Mouse (Mus musculus) fat pad, adult 2 months (tissue): ENCODE data around the gene B4galt3.
A peak's percentile ranks its signal among the peaks of the same experiment; 100 is the strongest.
"Not testable (repeated sequence)": the region's sequence is repeated elsewhere in the genome, so short reads cannot be mapped to it uniquely, and the experiment has no call there.

ENCODE experiments used
- DNase-seq: peaks from one replicate; pipeline ENCODE4 v3.0.0-alpha.2; 2011; ENCODE audit warnings: low read depth, low spot score; ENCODE audit errors: extremely low read depth

The B4galt3 gene

DNA sequence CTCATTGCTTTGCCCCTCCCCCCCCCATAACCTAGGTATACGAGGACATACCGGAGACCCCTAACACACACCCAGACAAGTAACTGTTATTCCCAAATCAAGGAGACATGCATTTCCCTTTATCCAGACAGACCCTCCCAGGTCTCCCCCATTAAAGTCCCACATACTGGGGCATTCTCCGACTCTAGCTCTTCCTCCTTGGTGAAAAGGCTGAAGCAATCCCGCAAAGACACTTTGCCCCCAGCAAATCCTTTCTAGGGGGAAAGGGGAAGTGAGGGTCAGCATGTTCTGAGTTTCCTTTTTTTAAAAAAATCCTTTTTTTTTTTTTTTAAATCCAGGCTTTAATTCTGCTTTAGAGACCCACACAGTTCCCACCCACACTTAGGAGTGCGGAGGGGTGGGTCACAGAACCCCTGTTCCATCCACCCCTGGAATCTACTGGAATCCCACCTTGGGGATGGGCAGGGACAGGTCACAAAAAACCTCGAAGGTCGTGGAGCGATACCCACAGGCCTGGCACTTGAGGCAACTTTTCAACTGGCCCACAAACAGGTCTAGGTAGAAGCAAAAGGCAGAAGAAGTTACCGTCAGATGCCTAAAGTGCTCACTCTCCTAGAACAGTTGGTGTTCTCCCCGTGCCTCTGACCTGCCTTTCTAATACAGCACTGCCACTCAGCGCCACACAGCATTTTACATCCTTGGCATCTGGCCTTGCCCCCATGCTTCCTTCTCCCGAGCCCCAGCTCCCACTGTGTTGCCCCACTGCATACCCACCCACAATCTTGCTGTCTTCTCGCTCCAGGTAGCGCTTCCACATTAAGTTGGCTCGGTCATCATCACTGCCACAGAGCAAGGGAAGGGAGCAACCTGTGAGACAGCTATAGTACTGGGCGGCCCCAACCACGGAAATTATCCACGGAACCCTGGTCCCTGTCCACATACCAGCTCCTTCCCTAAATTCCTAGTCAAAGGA is 13.3 kb downstream of the B4galt3 start:
- DNase-seq: no peak

DNA sequence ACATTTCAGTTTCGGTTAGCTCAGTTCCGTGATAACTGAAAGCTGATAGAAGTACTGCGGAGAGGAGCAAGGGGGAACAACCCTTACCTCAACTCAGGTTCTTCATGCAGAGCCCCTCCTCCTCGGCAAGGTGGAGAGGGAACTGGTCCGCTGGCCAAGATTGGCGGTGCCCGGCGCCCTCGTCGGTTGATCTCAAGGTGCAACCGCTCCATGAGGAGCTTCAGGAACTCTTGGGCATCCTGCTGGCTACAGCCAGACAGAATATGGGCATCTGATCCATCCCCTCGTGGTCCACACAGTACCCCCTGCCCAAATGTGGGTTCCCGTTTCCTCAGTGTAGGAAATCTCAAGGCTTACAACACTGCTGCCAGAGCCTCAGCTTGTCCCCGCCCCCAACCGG is 14.4 kb downstream of the B4galt3 start:
- no peak for DNase-seq

DNA sequence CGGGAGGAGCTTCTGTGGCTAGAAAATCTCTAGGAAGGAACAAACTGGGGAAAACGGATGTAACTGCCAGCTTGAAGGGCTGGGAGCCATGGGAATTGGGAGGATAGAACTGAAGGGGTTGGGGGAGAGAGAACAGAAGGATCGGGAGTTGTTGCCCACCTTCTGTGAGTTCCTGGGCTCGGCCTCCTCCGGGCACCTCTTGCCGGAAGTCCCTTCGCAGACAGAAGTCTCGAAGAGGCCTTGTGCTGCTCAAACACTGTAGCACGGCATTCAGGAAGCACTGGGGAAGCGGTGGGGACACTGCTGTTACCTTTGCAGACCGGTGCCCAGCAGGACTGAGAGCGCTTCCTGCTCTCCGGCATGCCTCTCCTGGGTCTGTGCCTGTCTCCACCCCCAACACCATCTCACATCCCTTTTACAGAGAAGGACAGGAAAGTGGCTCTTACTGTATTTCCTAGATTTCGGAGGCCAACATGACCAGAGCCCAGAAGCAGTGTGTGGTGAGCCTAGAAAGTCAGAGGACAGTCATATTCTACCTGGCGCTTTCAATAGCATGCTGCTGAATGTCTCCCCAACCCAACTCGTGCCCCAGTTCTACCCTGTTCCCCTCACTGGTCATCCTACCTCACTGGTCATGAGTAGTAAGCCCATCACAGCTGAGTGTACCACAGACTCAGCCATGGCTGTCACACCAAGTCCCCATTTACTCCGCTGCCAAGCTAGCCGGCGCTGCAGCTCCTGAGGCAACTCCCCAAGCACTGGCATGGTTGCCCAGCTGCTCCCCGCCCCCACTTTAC is 15.2 kb downstream of the B4galt3 start:
- DNase-seq: no peak

DNA sequence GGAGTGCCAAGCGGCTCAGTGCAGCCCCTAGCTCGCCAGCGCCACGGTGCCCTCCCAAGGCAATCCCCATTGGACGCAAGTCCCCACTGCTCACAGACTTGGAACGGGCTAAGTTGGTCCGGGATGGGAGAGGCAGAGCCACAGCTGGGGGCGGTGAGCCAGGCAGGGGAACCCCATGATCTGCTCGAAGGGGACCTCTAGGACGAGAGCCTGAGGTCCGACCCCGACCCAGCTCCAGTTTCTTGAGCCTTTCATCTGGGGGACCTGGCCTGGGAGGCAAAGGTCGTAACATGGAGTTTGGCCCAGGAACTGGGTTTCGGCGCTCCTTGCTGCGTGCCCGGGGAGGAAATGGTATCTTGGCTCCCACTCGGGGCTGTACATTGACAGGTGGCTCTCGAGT is 16.4 kb downstream of the B4galt3 start:
- no peak for DNase-seq

DNA sequence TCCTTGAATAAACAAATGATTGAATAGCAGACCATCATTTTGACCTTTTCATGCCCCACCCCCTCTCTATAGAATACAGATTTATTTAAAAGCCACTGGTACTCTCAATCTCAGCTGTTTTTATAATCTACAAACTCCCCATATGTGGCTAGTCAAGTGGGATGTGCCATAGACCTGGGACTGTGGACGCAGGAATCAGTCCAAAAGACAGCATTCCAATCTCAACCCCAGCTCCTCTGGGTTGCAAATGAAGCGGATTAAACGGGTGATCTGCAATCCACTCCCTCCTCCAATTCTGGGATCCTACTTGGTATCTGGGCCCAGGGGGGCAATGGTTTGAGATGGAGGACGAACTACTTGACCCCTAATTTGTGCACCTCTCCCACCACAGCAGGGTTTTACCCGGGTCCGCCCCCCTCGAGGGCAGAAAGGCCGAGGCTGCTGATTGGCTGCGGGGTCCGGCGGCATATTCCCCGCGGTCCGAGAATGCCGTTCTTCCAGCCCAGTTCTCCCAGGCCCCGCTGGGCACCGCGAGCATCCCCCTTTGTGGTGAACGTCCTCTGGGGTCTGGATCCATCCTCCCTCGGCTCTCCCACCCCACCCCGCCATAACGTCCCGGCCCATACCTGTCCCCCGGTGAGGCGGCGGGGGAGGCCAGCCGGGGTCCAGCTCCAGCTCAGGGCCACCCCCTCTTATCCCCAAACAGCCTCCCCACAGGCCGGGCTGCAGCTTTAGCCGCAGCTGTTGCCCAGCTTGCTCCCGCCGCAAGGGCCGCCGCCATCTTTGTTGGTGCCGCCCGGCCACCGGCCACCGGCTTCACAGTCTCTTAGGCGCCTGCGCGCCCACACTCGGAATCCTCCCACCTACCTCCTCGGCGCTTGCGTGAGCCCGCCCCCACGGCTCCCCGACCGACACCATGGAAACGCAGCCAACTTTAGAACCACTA is 17.3 kb downstream of the B4galt3 start, which contains the start of gene Usp21:
Gene Usp21 (minus strand): TSS at position 856 of the 946 bp plus-strand sequence.
- DNase-seq: no peak

DNA sequence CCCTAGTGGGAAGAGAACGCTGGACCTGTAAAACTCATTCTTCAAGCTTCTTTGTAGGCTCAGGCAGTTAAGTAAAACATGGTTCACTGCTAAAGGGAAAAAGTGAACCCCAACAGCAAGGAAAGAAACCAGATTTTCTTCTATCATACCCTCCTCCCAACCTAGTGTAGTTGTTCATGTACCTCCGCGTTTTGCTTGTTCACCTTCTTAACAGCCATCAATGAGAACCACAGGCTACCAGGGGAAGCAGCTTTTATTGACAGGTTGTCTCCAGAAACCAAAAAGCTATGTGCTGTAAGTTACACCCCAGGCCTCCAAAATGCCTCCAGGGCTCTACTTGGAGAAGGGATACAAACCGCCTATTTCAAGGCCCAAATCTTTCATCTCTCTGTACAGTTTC is 18.2 kb downstream of the B4galt3 start:
- DNase-seq: no peak

DNA sequence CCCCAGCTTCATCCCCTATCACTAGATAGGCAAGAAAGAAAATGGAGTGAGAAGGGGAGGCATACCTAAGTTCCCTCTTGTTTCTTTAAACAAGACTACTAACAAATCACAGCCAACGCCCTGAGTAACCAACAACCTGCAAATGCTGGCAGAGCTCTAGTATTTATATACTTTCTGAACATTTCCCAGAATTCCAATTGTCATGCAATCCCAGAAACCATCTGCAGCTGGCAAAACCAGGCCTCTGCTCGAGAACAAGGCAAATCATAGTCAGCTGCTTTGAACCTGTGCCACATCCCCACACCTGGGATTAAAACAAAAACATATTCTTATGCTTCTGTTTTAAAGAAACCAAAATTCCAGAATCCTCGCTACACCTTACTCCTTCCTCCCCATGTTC is 23.2 kb downstream of the B4galt3 start:
- no peak for DNase-seq

DNA sequence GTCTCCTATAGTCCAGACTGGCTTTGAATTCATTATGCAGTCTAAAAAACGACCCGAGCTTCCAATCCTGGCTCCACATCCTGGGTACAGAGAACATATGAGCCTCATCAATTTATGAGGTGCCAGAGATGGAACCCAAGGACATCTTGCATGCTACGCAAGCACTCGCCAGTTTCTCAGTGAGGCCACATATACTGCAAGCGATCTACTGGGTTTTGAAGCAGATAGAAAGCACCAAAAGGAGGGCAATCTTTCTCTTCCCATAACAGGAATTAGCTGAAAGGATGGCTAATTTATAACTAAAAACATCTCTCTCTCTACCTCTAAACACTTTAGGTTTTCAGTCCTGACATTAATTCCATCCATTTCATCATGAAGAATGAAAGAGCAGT is 23.8 kb downstream of the B4galt3 start:
- DNase-seq: no peak

DNA sequence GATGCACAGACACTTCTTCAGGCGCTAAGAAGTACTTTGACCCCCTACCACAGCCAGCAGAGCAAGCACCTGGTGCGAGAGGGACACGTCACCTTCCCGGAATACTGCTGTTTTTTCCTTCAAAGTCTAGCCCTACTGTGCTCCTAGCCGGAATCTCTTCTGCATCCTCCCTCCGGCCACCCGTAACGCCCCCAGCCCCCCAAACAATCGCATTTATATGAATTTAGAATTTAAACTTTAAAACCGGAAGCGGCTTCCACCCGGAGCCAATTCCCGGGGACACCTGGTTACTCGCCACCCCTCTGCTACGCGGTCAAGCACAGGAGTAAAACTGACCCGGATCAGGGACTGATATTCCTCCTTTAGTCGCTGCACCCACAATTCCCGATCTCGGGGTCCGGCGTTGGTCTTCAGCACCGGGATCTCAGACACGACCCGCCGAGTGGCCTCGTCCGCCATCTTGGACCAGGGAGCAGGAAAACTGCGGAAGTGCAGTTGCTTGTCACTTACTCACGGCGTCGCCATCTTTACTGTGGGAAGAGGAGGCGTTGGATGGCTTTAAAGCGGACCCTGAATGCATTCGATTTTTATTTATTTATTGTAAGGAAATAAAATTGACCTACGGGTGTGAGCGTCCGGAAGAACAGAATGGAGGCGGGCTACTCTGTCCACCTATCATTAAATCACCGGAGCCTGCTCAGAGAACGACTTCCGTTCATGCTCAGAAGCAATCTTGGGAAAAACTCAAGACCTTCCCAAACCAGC is 24.4 kb downstream of the B4galt3 start, which contains the start of gene Ufc1:
Gene Ufc1 (minus strand): TSS at position 727 of the 765 bp plus-strand sequence.
- DNase-seq: no peak

DNA sequence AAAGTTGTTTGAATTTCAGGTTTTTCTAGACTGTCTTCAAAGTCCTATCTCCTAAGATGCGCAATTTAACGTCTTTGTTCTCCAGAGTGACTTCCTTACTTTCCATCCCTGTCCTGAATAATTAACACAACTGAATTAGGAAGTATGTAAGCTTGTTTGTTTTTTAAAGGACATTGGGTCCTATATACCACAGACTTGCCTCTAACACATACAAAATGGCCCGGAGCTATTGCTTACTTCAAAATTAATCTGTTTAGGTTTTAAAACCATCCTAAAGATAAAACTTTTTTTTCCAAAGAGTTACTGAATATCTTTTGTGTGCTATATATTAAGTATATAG is 24.9 kb downstream of the B4galt3 start:
- no peak for DNase-seq

DNA sequence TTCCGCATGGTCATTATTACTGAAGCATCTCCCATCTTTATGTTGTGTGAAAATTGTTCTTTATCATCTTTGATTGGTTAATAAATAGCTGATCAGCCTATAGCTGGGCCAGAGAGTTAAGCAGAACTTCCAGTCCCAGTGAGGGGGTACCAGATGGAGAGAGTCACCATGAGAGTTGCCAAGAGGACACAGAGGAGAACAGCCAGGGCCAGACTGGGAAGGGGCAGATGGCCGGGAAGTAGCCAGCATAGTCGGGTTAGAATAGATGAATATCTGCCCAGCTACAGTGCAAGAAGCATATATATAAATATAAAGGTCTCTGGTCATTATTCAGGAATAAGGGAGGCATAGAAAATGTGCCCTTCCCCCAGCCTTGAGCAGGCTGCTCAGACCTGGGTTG is 28.1 kb downstream of the B4galt3 start:
- no peak for DNase-seq

DNA sequence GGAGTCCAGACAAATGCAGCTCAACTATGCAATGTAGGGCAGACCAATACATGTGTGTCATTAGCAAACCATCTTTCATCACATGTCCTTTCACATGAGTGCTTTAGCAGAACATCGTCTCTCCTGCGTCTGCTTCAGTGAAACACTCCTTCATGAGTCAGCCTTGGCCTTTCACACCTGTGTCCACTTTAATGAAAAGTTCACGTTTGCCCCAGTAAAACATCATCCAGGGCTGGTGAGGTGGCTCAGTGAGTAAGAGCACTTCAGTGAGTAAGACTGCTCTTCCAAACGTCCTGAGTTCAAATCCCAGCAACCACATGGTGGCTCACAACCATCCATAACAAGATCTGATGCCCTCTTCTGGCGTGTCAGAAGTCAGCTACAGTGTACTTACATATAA is 36.0 kb downstream of the B4galt3 start:
- DNase-seq: not testable (repeated sequence)

DNA sequence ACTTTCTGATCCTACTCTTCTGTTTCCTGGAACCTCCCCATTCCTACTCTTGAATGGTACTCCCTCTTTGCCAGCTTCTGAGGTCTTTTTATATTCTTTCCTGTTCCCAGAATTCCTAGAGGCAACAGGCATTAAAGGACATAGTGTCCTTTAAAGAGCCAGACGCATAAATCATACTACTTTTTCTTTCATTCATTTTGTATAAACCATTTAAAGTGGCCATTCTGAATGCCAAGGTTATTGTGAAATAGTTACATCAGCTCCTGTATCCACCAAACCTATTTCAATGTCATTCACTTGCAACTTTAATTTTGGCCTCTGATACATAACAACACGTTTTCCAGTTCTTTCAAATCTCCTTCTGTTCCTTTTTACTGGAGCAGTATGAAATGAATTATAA is 39.2 kb downstream of the B4galt3 start:
- DNase-seq: peak; percentile 45

DNA sequence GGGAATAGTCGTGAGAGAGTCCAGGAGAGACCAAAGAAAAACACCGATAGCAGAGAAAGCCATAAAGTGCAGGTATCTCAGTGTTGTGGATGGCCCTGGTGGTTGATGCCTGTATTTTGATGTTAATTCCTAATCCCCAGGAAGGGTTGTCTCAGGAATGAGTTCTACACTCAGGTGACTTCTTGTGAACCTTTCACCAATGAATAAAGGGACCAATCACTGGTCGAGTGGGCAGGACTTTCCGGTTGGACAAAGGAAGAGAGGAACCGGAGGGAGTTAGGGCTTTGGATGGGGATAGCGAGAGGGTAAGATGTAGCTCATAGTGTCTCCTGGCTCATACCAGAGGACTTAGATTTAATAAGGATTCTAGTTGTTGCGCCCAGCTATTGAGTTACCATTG is 49.6 kb downstream of the B4galt3 start:
- DNase-seq: no peak

DNA sequence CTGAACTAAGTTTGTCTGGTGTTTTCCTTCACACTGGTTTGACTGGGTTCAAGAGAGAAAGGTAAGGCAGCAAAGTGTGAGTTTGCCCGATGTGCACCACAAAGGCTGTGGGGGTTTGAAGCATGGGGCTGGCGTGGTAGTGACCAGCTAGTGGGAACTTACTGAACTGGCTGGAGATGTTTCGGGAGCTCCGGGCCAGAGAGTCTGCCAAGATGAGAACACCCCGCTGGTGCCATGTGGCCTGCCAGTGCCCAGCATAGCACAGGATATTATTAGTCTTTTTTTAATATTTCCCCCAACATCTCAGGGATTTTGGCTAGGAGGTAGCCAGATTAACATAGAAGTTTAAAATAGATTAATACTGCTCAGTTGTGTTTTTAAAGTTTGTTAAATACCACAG is 50.0 kb downstream of the B4galt3 start:
- no peak for DNase-seq

DNA sequence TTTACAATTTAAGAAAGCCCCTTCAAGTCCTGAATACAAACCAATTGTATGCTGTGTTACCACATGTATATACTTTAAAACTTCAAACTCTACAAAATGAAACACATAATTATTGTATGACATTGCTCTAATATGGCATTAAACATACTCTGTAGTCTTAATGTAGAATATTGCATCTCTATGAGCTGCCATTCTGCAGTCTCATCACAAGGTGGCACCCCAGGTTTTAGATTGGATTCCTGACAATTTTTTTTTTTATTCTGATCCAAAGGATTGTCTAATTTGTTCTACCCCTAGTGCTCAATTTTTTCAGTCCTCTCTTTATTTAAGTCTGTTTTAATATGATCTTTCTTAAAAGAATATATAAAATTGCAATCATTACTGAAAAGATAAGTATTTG is 51.3 kb downstream of the B4galt3 start:
- DNase-seq: no peak

DNA sequence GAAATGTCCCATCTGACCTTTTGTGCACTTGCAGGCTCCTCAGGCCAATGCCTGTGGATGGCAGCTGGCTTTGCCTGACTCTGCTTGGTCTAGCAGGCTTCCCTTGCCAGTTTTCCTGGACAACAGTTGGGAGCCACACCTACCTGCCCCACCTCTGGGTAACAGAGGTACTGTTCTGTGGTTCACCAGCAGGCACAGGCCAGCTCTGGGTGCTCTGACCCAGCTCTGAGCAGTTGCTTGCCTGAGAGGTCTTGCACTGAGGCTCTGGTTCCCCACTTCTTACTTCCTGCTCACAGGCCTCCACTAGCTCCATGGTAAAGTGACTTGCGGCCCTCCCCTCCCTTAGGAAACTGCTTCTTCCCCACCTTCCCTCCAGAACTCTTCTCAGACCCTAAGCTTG is 51.9 kb downstream of the B4galt3 start:
- DNase-seq: no peak

DNA sequence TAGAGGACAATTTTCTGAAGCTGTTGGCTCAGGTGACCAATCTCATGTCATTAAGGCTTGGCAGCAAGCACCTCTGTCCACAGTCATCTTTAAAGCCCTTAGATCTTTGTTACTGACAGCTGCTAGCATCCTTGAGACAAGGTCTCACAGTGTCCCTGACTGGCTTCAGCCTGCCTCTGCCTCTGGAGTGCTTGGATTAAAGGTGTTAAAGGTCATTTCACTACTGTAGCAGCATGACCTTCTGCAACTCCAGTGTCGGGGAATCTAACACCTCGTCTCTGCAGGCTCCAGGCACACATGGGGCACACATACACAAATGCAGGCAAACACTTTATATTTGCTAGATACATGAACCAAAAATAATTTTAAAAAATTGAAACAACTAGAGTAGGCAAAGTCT is 55.4 kb downstream of the B4galt3 start:
- DNase-seq: no peak
